Mouse (Mus musculus) forebrain, embryonic 16.5 days (tissue): ENCODE data around the gene Rnaset2a. TPM values are rescaled to one million over a fixed set of nuclear protein-coding genes. Genes with fewer than 3 reads are reported as not detected.
A peak's percentile ranks its signal among the peaks of the same experiment; 100 is the strongest.
"Not testable (repeated sequence)": the region's sequence is repeated elsewhere in the genome, so short reads cannot be mapped to it uniquely, and the experiment has no call there.

Experiments used
- ATAC-seq: fragments of 200-750 bp; cut with Nextera tagmentation; 2 replicates; pipeline ENCODE4 v1.8.0; 2017; ENCODE audit warnings: mild to moderate bottlenecking, moderate library complexity
- H3K27ac ChIP-seq: fragments of 300-500 bp; sonication (generic); 2 replicates; pipeline ENCODE4 v1.5.1; 2014; ENCODE audit warnings: low read length, control low read depth
- H3K27me3 ChIP-seq: fragments of 300-500 bp; sonication (generic); replicated peaks from 2 replicates; pipeline ENCODE4 v1.6.1; 2014; ENCODE audit warnings: low read length; ENCODE audit not compliant: control insufficient read depth, insufficient read depth
- H3K36me3 ChIP-seq: fragments of 300-500 bp; sonication (generic); 2 replicates; pipeline ENCODE4 v1.6.1; 2014; ENCODE audit not compliant: control insufficient read depth, insufficient read depth
- H3K4me1 ChIP-seq: fragments of 300-500 bp; sonication (generic); replicated peaks from 2 replicates; pipeline ENCODE4 v1.6.1; 2014; ENCODE audit warnings: low read length; ENCODE audit not compliant: control insufficient read depth, insufficient read depth
- H3K4me2 ChIP-seq: fragments of 300-500 bp; sonication (generic); 2 replicates; pipeline ENCODE4 v1.6.1; 2014; ENCODE audit warnings: mild to moderate bottlenecking, low read length, control low read depth
- H3K4me3 ChIP-seq: fragments of 300-500 bp; sonication (generic); replicated peaks from 2 replicates; pipeline ENCODE4 v1.5.1; 2014; ENCODE audit warnings: mild to moderate bottlenecking, low read length, control low read depth
- H3K9ac ChIP-seq: fragments of 300-500 bp; sonication (generic); replicated peaks from 2 replicates; pipeline ENCODE4 v1.6.1; 2014; ENCODE audit warnings: low read depth, low read length, control low read depth
- H3K9me3 ChIP-seq: fragments of 300-500 bp; sonication (generic); 2 replicates; pipeline ENCODE4 v1.6.1; 2016; ENCODE audit warnings: low read length; ENCODE audit not compliant: control insufficient read depth
- WGBS: fragments of 180-500 bp; shearing (Covaris S2); extraction: QIAGEN DNeasy Blood & Tissue Kit; methylation state at CpG from one replicate; pipeline ENCODE4 v1.1.7; 2014; 5-methylcytosine and 5-hydroxymethylcytosine counted together
- polyA plus RNA-seq: library from polyadenylated mRNA; unstranded; fragments of >200 nt; fragmentation: Nextera tagmentation; extraction: Ambion mirVana; gene quantifications from 2 replicates; pipeline ENCODE4 v1.2.1, GENCODE M21; 2015

Rnaset2a gene
- polyA plus RNA-seq, 1 experiment from 2014 or later = 7.3 TPM

GRCm38 (mm10) chr17:8167436-8167835, 19.5 kb upstream of the Rnaset2a start:
- H3K27me3 ChIP-seq, H3K9me3 ChIP-seq, H3K4me2 ChIP-seq, H3K4me3 ChIP-seq, H3K4me1 ChIP-seq, H3K9ac ChIP-seq, H3K27ac ChIP-seq, ATAC-seq: not testable (repeated sequence)
- peaks cover 19% of the 10 kb centered on the region for H3K36me3 ChIP-seq
- 93% methylated on average over 6 of the region's 8 CpGs for WGBS

GRCm38 (mm10) chr17:8166454-8166853, 18.6 kb upstream of the Rnaset2a start:
- not testable (repeated sequence) for H3K27ac ChIP-seq, ATAC-seq, H3K27me3 ChIP-seq, H3K4me3 ChIP-seq, H3K4me1 ChIP-seq, H3K9me3 ChIP-seq, H3K9ac ChIP-seq
- peaks cover 15% of the 10 kb centered on the region for H3K36me3 ChIP-seq
- H3K4me2 ChIP-seq = peak overlapping the region; percentile 46
- 0% methylated on average over 1 of the region's 3 CpGs for WGBS

DNA sequence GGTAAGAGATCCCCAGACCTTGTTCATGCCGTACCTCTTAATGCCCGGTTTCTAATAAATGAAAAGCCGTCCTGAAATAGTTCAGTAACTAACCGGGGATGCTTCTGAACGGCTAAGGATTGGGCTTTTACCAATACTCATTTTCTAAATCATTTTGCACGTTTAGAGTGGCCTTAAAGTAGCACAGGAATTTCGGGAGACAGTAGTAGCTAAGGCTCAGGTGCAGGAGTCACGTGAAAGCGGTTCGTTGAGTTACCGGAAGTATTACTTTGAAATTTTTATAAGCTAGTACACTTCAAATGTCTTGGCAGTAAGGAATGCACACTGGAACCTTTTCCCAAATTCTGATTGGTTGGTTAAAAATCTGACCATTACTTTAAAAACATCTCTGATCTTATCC, 18.1 kb upstream of the Rnaset2a start:
- H3K27ac ChIP-seq = not testable (repeated sequence)

GRCm38 (mm10) chr17:8165608-8165945, 17.7 kb upstream of the Rnaset2a start:
- H3K9ac ChIP-seq, H3K27ac ChIP-seq, ATAC-seq, H3K36me3 ChIP-seq, H3K27me3 ChIP-seq, H3K9me3 ChIP-seq, H3K4me1 ChIP-seq: not testable (repeated sequence)
- under 1% methylated on average over 32 of the region's 42 CpGs for WGBS
- peak overlapping the region; percentile 51 for H3K4me3 ChIP-seq
- H3K4me2 ChIP-seq = peak overlapping the region; percentile 46

More for the DNA sequence above, 18.1 kb upstream of the Rnaset2a start:
- Histone ChIP-seq H3K36me3 (peaks cover 12% of the 10 kb centered on the region), H3K4me2 (peak overlapping the region; percentile 46), H3K4me3 (peak overlapping the region; percentile 51)
- not testable (repeated sequence) for H3K9me3 ChIP-seq, H3K9ac ChIP-seq, H3K4me1 ChIP-seq, H3K27me3 ChIP-seq, ATAC-seq
- WGBS = 0% methylated on average over 11 of the region's 11 CpGs

- not testable (repeated sequence) for H3K36me3 ChIP-seq, H3K27ac ChIP-seq, H3K4me1 ChIP-seq, H3K27me3 ChIP-seq, H3K9ac ChIP-seq, H3K9me3 ChIP-seq
- peak; percentile 97 for ATAC-seq
- under 1% methylated on average over 13 of the region's 55 CpGs for WGBS
- H3K4me3 ChIP-seq = peak within 1 kb of the TSS; percentile 51
- peak within 1 kb of the TSS; percentile 46 for H3K4me2 ChIP-seq
Measured at GRCm38 (mm10) chr17:8164701-8165607, 17.1 kb upstream of the Rnaset2a start, which contains the start of gene Fgfr1op. Fgfr1op (plus strand) TSS chr17:8165501.

DNA sequence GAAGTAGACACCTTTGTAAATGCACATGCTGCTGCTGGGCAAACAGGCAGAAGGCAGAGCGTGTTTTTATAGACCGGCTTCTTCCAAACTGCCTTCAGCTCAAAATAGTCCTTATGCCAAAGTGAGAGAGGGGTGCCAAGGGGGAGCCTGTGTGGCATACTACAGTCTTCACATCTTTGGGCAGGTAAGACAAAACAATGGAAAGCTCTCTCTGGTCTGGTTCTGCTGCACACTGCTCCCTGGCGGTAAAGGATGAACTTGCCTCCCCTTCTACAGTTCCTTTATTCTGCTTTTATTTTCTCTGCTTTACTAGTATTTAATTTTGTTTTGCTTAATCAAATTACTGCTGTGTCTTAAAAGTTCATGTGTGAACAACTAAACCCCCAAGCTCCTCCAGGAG, 13.1 kb upstream of the Rnaset2a start:
- H3K36me3 ChIP-seq, H3K27me3 ChIP-seq, H3K4me2 ChIP-seq, H3K9ac ChIP-seq, H3K27ac ChIP-seq, ATAC-seq, H3K4me3 ChIP-seq, H3K9me3 ChIP-seq, H3K4me1 ChIP-seq: not testable (repeated sequence)
- WGBS = 12% methylated on average over 1 of the region's 3 CpGs

- not testable (repeated sequence) for H3K9ac ChIP-seq, H3K4me3 ChIP-seq, H3K4me1 ChIP-seq, H3K4me2 ChIP-seq, H3K9me3 ChIP-seq, H3K27me3 ChIP-seq, ATAC-seq, H3K27ac ChIP-seq, H3K36me3 ChIP-seq
- WGBS = no CpG with 5 or more reads among the region's 1 CpGs
Measured at GRCm38 (mm10) chr17:8158627-8159026, 10.7 kb upstream of the Rnaset2a start.

DNA sequence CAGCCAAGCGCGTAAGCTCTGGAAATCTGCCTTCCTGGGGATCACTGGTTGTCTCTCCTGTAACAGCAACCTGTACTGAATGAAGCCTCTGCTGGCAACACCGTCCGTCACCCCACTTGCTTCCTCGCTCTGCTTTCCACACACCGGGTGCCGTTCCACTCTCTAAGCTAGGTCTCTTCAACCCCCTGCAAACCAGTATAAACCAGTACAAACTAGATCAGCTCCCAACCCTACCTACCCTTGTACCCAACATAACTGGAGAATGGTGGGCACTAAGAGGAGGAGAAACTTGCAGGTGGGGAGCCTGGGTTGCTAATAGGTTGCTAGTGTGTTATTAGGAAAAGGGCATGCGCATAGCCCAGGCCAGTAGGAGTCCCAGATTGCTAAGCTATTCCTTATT, 8.1 kb upstream of the Rnaset2a start:
- not testable (repeated sequence) for H3K4me1 ChIP-seq, H3K36me3 ChIP-seq, H3K9ac ChIP-seq, H3K4me3 ChIP-seq, H3K9me3 ChIP-seq, H3K4me2 ChIP-seq, H3K27me3 ChIP-seq, H3K27ac ChIP-seq, ATAC-seq
- no CpG with 5 or more reads among the region's 8 CpGs for WGBS

- not testable (repeated sequence) for H3K4me3 ChIP-seq, H3K36me3 ChIP-seq, H3K4me2 ChIP-seq, ATAC-seq, H3K27me3 ChIP-seq, H3K9ac ChIP-seq, H3K9me3 ChIP-seq, H3K4me1 ChIP-seq, H3K27ac ChIP-seq
- 88% methylated on average over 7 of the region's 7 CpGs for WGBS
Measured at GRCm38 (mm10) chr17:8155010-8155409, 7.1 kb upstream of the Rnaset2a start.
